Mouse (Mus musculus): ENCODE results near the gene Bmp6.

Gene Bmp6

GRCm38 (mm10) chr13:38354284-38354683 is 9.4 kb downstream of the Bmp6 start:
- no peak for DNase-seq

GRCm38 (mm10) chr13:38359045-38359444 is 14.1 kb downstream of the Bmp6 start:
- no peak for DNase-seq

GRCm38 (mm10) chr13:38362751-38363150 is 17.8 kb downstream of the Bmp6 start:
- no peak for DNase-seq

- no peak for DNase-seq
Observed at GRCm38 (mm10) chr13:38363869-38364268, 19.0 kb downstream of the Bmp6 start.

- no peak for DNase-seq
Observed at GRCm38 (mm10) chr13:38369624-38370023, 24.7 kb downstream of the Bmp6 start.

GRCm38 (mm10) chr13:38376071-38376470 is 31.2 kb downstream of the Bmp6 start:
- no peak for DNase-seq

GRCm38 (mm10) chr13:38377355-38377754 is 32.4 kb downstream of the Bmp6 start:
- DNase-seq: no peak

- no peak for DNase-seq
Observed at GRCm38 (mm10) chr13:38379806-38380205, 34.9 kb downstream of the Bmp6 start.

GRCm38 (mm10) chr13:38386035-38386559 is 41.2 kb downstream of the Bmp6 start:
- no peak for DNase-seq

- no peak for DNase-seq
Observed at GRCm38 (mm10) chr13:38387453-38388040, 42.6 kb downstream of the Bmp6 start.

GRCm38 (mm10) chr13:38393444-38393843 is 48.5 kb downstream of the Bmp6 start:
- DNase-seq: no peak

GRCm38 (mm10) chr13:38395026-38395425 is 50.1 kb downstream of the Bmp6 start:
- DNase-seq: no peak

- no peak for DNase-seq
Observed at GRCm38 (mm10) chr13:38397007-38397545, 52.2 kb downstream of the Bmp6 start.

- no peak for DNase-seq
Observed at GRCm38 (mm10) chr13:38398658-38399057, 53.8 kb downstream of the Bmp6 start.

GRCm38 (mm10) chr13:38400662-38401061 is 55.8 kb downstream of the Bmp6 start:
- DNase-seq: no peak

- DNase-seq: no peak
Observed at GRCm38 (mm10) chr13:38407611-38408315, 62.9 kb downstream of the Bmp6 start.

- DNase-seq: no peak
Observed at GRCm38 (mm10) chr13:38408636-38409035, 63.7 kb downstream of the Bmp6 start.

- no peak for DNase-seq
Observed at GRCm38 (mm10) chr13:38410322-38410865, 65.5 kb downstream of the Bmp6 start.

- DNase-seq: no peak
Observed at GRCm38 (mm10) chr13:38419781-38420180, 74.9 kb downstream of the Bmp6 start.

GRCm38 (mm10) chr13:38422491-38422890 is 77.6 kb downstream of the Bmp6 start:
- DNase-seq: no peak

GRCm38 (mm10) chr13:38425294-38425693 is 80.4 kb downstream of the Bmp6 start:
- DNase-seq: no peak

GRCm38 (mm10) chr13:38429671-38430070 is 84.8 kb downstream of the Bmp6 start:
- DNase-seq: no peak

- DNase-seq: no peak
Observed at GRCm38 (mm10) chr13:38430075-38430474, 85.2 kb downstream of the Bmp6 start.

- no peak for DNase-seq
Observed at GRCm38 (mm10) chr13:38434831-38435230, 89.9 kb downstream of the Bmp6 start.

Measured in spleen, adult 18-20 months (tissue).